Comparison of ENCODE assay signal across 27 mouse cellular contexts in genomic region chr6:51086347-51086746, GRCm38 (mm10).
DNase-seq lines count a peak whose midpoint lies in the region; ATAC-seq and TF ChIP-seq lines count a peak whose summit lies in the region.
"Had no signal": no experiment of that assay in that cellular context is flagged by ENCODE, and none has a peak within 500 bp of the region (broad histone marks: within the 10 kb centered on the region; RNA-seq: fewer than 3 reads in every experiment).

No protein-coding gene starts in this region.

- ATAC-seq in limb, embryonic 13.5 days (ENCODE audit: low FRiP score, low read depth) = 0 out of 2 replicates have a peak, but pooled peaks have one; percentile 7
- no peak for ATAC-seq in embryonic facial prominence, embryonic 12.5 days (ENCODE audit: insufficient number of reproducible peaks, insufficient read depth, low FRiP score, low TSS enrichment)
- ATAC-seq: activated CD4-positive, CD25-positive, alpha-beta regulatory T cell, adult 4 months; CD4-positive, CD25-positive, alpha-beta regulatory T cell, adult 4 months; forebrain, embryonic 14.5 days; forebrain, embryonic 16.5 days; Patski had no signal

- H3K79me2 ChIP-seq in heart, adult 2 months (replicated peaks; ENCODE audit: control insufficient read depth, insufficient read depth, low read length) = no peaks in the 10 kb centered on the region

- no peak overlapping the region for H3K9ac ChIP-seq in heart, adult 2 months (ENCODE audit: low read depth, low read length)
- H3K9ac ChIP-seq in limb, embryonic 13.5 days = no peak overlapping the region
- no peak overlapping the region for H3K9ac ChIP-seq in embryonic facial prominence, embryonic 12.5 days
- H3K9ac ChIP-seq: embryonic facial prominence, embryonic 13.5 days; embryonic facial prominence, embryonic 15.5 days; forebrain, embryonic 12.5 days had no signal

- no peaks in the 10 kb centered on the region for H3K36me3 ChIP-seq in heart, adult 2 months (ENCODE audit: control insufficient read depth, insufficient read depth, low read length)
- H3K36me3 ChIP-seq in limb, embryonic 13.5 days = no peaks in the 10 kb centered on the region
- H3K36me3 ChIP-seq in limb, embryonic 10.5 days = no peaks in the 10 kb centered on the region
- no peaks in the 10 kb centered on the region for H3K36me3 ChIP-seq in embryonic facial prominence, embryonic 10.5 days (replicated peaks)
- no peaks in the 10 kb centered on the region for H3K36me3 ChIP-seq in embryonic facial prominence, embryonic 12.5 days
- H3K36me3 ChIP-seq: embryonic facial prominence, embryonic 13.5 days; embryonic facial prominence, embryonic 15.5 days; forebrain, embryonic 10.5 days; forebrain, embryonic 12.5 days; G1E had no signal

- no peak for TF ChIP-seq CTCF in heart, adult 2 months (IDR thresholded peaks at IDR 0.05)

- H3K27me3 ChIP-seq in heart, adult 2 months (ENCODE audit: control insufficient read depth, insufficient read depth, low read length) = no peaks in the 10 kb centered on the region
- H3K27me3 ChIP-seq in limb, embryonic 13.5 days = peaks cover 7% of the 10 kb centered on the region; the same call in 1 of the 2 replicates
- H3K27me3 ChIP-seq in limb, embryonic 10.5 days (ENCODE audit: low read depth, poor library complexity, severe bottlenecking) = no peaks in the 10 kb centered on the region
- no peaks in the 10 kb centered on the region for H3K27me3 ChIP-seq in embryonic facial prominence, embryonic 10.5 days (replicated peaks; ENCODE audit: low read depth, poor library complexity, severe bottlenecking)
- H3K27me3 ChIP-seq in embryonic facial prominence, embryonic 12.5 days = no peaks in the 10 kb centered on the region
- H3K27me3 ChIP-seq: CH12.LX; embryonic facial prominence, embryonic 13.5 days; embryonic facial prominence, embryonic 15.5 days; forebrain, embryonic 12.5 days; Patski had no signal

- peak; percentile 78 for DNase-seq in heart, adult 11 months
- DNase-seq in heart, adult 2 months = no peak
- DNase-seq in limb, embryonic 10.5 days (ENCODE audit: low spot score) = no peak
- DNase-seq in embryonic facial prominence, embryonic 10.5 days (ENCODE audit: low spot score) = no peak
- DNase-seq in kidney, postnatal 4 days = no peak
- DNase-seq: adrenal gland, adult 8-10 months; adrenal gland, postnatal 14 days; adrenal gland, postnatal 36 days; B cell, adult 2 months; cerebellum, adult 11-12 months; cerebellum, adult 2 months; cerebellum, adult 9-10 months; cerebellum, postnatal 25 days had no signal

- WGBS in heart, adult 2 months = 79% methylated on average over 4 of the region's 4 CpGs
- WGBS in limb, embryonic 13.5 days = 73% methylated on average over 4 of the region's 4 CpGs
- 84% methylated on average over 4 of the region's 4 CpGs for WGBS in limb, embryonic 10.5 days
- 80% methylated on average over 4 of the region's 4 CpGs for WGBS in embryonic facial prominence, embryonic 10.5 days
- WGBS in embryonic facial prominence, embryonic 12.5 days = 63% methylated on average over 4 of the region's 4 CpGs

- H3K4me3 ChIP-seq in heart, adult 2 months = no peak overlapping the region
- H3K4me3 ChIP-seq in limb, embryonic 13.5 days = no peak overlapping the region
- no peak overlapping the region for H3K4me3 ChIP-seq in limb, embryonic 10.5 days
- no peak overlapping the region for H3K4me3 ChIP-seq in embryonic facial prominence, embryonic 10.5 days
- H3K4me3 ChIP-seq in embryonic facial prominence, embryonic 12.5 days = no peak overlapping the region
- H3K4me3 ChIP-seq: embryonic facial prominence, embryonic 13.5 days; embryonic facial prominence, embryonic 15.5 days; erythroblast, embryonic 14.5 days; forebrain, embryonic 10.5 days; forebrain, embryonic 12.5 days had no signal

- TF ChIP-seq EP300 in heart, adult 2 months (IDR thresholded peaks at IDR 0.05; ENCODE audit: insufficient read depth, low read depth, low read length) = no peak

- peaks cover under 1% of the 10 kb centered on the region for H3K4me1 ChIP-seq in heart, adult 2 months (ENCODE audit: control insufficient read depth, insufficient read depth, low read length)
- H3K4me1 ChIP-seq in limb, embryonic 13.5 days = peaks cover 21% of the 10 kb centered on the region
- H3K4me1 ChIP-seq in limb, embryonic 10.5 days = peaks cover 38% of the 10 kb centered on the region
- peaks cover 36% of the 10 kb centered on the region for H3K4me1 ChIP-seq in embryonic facial prominence, embryonic 10.5 days
- H3K4me1 ChIP-seq in embryonic facial prominence, embryonic 12.5 days = peaks cover 20% of the 10 kb centered on the region
- H3K4me1 ChIP-seq: forebrain, embryonic 12.5 days had no signal

- intact Hi-C loops in heart, adult 2 months (cut with DNase I) = no loop called here

- TF ChIP-seq POLR2A in heart, adult 2 months (IDR thresholded peaks at IDR 0.05; ENCODE audit: insufficient read depth, low read depth, low read length) = no peak

- no peaks in the 10 kb centered on the region for H3K9me3 ChIP-seq in limb, embryonic 13.5 days
- no peaks in the 10 kb centered on the region for H3K9me3 ChIP-seq in limb, embryonic 10.5 days (replicated peaks)
- no peaks in the 10 kb centered on the region for H3K9me3 ChIP-seq in embryonic facial prominence, embryonic 10.5 days
- H3K9me3 ChIP-seq in embryonic facial prominence, embryonic 12.5 days = no peaks in the 10 kb centered on the region
- H3K9me3 ChIP-seq: embryonic facial prominence, embryonic 13.5 days; embryonic facial prominence, embryonic 15.5 days; forebrain, embryonic 10.5 days; forebrain, embryonic 12.5 days; G1E had no signal

- no peak overlapping the region for H3K4me2 ChIP-seq in limb, embryonic 13.5 days (replicated peaks)
- H3K4me2 ChIP-seq in embryonic facial prominence, embryonic 12.5 days (replicated peaks) = no peak overlapping the region
- H3K4me2 ChIP-seq: embryonic facial prominence, embryonic 13.5 days; embryonic facial prominence, embryonic 15.5 days; forebrain, embryonic 12.5 days had no signal

- no peak overlapping the region for H3K27ac ChIP-seq in heart, adult 2 months
- H3K27ac ChIP-seq in limb, embryonic 13.5 days = no peak overlapping the region
- no peak overlapping the region for H3K27ac ChIP-seq in limb, embryonic 10.5 days
- H3K27ac ChIP-seq in embryonic facial prominence, embryonic 10.5 days (replicated peaks) = peak overlapping the region; percentile 82
- 0 out of 2 replicates have a peak overlapping the region, but pooled peaks have one; percentile 79 for H3K27ac ChIP-seq in embryonic facial prominence, embryonic 12.5 days
- H3K27ac ChIP-seq: embryonic facial prominence, embryonic 13.5 days; embryonic facial prominence, embryonic 15.5 days; forebrain, embryonic 10.5 days; forebrain, embryonic 12.5 days had no signal

Comparison
In these comparisons a context has a peak if more than half of its experiments do, and no peak if none do; other contexts are left out.
1. H3K27ac ChIP-seq: peak in embryonic facial prominence, embryonic 10.5 days (single experiment) and embryonic facial prominence, embryonic 12.5 days (single experiment); none in heart, adult 2 months (single experiment), limb, embryonic 13.5 days (single experiment) and limb, embryonic 10.5 days (single experiment).